Mouse (Mus musculus) cortical plate, adult 2 months (tissue): Measurements from ENCODE around the gene Olfr1371.
"Not testable (repeated sequence)": the region's sequence is repeated elsewhere in the genome, so short reads cannot be mapped to it uniquely, and the experiment has no call there.

Source experiments
- CTCF ChIP-seq: fragments of 200-500 bp; IDR thresholded peaks from 2 replicates; pipeline ENCODE4 v1.5.1; 2011; ENCODE audit warnings: mild to moderate bottlenecking, control low read depth, low read length; ENCODE audit not compliant: insufficient read depth; ENCODE audit errors: extremely low read depth
- POLR2A ChIP-seq: fragments of 200-500 bp; IDR thresholded peaks from 2 replicates; pipeline ENCODE4 v1.6.1; 2011; ENCODE audit warnings: mild to moderate bottlenecking, low read length, control low read depth; ENCODE audit not compliant: insufficient read depth; ENCODE audit errors: extremely low read depth

GRCm38 (mm10) chr11:52221921-52222320 lies 8.1 kb upstream of the Olfr1371 start:
- not testable (repeated sequence) for TF ChIP-seq POLR2A, CTCF
